Mouse (Mus musculus) layer of hippocampus, postnatal 14 days (tissue): ENCODE measurements around the gene Tpk1. TPM values are rescaled to one million over a fixed set of nuclear protein-coding genes. Genes with fewer than 3 reads are reported as not detected.
A peak's percentile ranks its signal among the peaks of the same experiment; 100 is the strongest.
"Not testable (repeated sequence)": the region's sequence is repeated elsewhere in the genome, so short reads cannot be mapped to it uniquely, and the experiment has no call there.

Source experiments
- DNase-seq, 2 experiments: peaks; one replicate each; pipeline ENCODE4 v3.0.0; 2021 to 2022; ENCODE audit warnings: low spot score in 2 of 2, mixed read lengths in 1 of 2
- total RNA-seq, 2 experiments: library from RNA; stranded (reverse); gene quantifications; 2 replicates each; pipeline ENCODE4 v1.2.3; 2021

The Tpk1 gene
- total RNA-seq, 2 experiments from 2014 or later, result 2.9 to 3.2 TPM

DNA sequence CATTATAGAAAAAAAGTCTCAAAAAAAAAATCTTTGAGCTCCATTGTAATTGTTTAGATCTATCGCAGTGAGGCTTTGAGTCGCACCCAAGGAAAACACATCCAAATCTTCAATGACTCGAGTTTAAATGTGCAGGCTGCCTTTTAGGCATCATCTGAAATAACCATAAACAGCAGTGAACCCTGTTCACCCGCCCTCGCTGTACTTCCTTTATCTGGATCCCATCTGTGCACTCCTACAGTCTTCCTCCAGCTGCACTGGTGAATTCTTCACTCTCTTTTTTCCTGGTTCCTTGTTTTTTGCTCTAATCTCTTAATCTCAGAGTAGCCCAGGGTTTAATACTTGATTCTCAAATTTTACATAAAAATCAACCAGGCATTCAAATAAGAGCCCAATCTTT, 23.7 kb downstream of the Tpk1 start:
- peak in 1 of 2 experiments; percentile 20 for DNase-seq

- no peak for DNase-seq
Observed at GRCm38 (mm10) chr6:43640621-43641020, 25.5 kb downstream of the Tpk1 start.

DNA sequence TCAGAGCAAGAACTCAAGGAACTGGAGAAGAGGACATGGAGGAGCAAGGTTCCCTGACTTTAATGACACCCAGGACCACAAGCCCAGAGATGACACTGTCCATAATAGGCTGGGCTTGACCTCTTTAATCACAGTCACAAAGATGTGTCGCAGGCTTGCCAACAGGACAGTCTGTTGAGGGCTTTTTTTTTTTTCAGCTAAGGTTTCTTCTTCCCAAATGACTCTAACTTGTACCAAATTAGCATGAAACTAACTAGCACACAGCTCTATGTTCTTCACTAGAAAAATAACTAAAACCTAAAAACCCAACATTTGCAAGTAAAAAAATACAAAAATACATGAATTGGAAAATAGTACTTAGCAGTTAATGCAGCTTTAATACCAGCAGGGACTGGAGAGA, 27.2 kb downstream of the Tpk1 start:
- no peak for DNase-seq

DNA sequence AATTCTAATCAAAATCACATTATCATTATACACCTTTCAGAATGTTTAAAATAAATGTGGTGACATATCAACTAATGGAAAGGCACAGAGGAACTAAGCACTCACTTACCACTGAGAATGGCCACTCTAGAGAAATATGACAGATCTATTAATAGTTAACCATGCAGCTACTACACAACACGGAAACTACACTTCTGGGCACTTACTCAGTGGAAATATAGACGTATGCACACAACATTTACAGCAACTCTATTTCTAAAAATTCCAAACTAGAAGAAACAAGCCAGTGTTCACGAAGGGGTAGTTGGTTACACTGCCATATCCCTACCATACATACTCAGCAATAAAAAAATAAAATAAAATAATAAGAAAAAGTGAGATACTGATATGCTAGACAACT, 28.0 kb downstream of the Tpk1 start:
- no peak for DNase-seq

GRCm38 (mm10) chr6:43636980-43637638, 29.0 kb downstream of the Tpk1 start:
- DNase-seq, result no peak

- DNase-seq, result no peak
Observed at GRCm38 (mm10) chr6:43633308-43633963, 32.6 kb downstream of the Tpk1 start.

GRCm38 (mm10) chr6:43632871-43633270, 33.2 kb downstream of the Tpk1 start:
- no peak for DNase-seq

DNA sequence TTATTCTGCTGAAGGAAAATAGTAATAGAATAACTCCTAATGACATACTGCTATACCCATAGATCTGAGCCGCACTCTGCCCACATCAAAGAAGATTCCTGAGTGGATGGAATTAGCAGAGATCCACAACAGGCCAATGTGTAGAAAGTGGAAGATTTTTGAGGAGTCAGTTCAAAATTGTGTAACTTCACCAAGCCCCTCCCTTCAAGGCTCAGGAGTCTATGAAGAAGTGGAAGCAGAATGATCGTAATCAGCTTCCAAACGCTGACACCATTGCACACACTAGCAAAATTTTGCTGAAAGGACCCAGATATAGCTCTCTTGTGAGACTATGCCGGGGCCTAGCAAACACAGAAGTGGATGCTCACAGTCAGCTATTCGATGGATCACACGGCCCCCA, 42.6 kb downstream of the Tpk1 start:
- not testable (repeated sequence) for DNase-seq

DNA sequence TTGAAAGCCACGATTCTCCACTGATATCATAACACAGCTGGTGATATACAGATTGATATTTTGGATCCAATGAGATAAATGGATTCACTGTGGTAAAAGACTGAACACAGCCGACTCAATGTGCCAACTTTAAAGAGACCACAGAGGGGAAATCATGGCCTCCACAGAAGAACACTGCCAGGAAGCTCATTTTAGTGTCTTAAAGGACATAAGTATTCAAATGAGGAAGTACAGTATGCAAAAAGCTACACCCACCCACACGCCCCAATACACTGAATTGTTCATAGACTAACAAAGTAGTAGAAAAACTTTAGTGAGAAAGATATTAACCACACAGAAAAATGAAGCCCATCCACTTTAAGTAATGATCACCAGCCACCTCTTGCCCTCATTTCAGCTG, 46.8 kb downstream of the Tpk1 start:
- no peak for DNase-seq

DNA sequence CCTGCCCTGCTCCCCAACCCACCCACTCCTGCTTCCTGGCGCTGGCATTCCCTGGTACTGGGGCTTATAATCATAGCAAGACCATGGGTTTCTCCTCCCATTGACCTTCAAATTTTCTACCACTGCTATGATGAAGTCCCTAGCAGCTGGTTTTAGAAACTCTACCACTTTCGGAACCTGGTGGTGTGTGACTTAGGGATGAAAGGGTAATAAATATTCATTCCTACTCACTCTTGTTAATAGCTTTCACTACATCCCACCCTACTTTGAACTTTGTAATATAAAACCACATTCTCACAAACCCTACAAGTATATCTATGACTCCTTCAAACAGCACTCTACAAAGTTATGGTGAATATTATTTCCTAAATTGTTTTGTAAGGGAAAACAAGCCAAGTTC, 54.3 kb downstream of the Tpk1 start:
- no peak for DNase-seq

GRCm38 (mm10) chr6:43590841-43591541, 75.1 kb downstream of the Tpk1 start:
- no peak for DNase-seq

GRCm38 (mm10) chr6:43585274-43585673, 80.8 kb downstream of the Tpk1 start:
- DNase-seq, result peak in 1 of 2 experiments; percentile 69

DNA sequence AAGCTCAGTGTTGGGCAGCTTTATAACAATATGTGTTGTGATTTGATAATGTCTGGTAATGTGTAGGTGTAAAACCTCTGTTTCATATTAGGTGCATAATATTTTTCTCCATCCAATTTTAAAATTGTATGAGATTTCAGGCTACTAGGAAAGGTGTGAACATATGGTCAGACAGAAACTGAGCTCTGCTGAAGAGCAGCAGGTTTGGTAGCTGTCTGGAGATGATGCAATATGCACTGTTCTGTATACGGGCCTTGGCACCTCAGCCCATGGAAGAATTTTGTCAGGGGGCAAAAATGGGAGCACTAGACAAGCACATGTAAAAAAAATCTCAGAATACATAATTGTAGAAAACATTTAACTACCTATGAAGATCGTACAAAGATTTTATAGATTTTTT, 84.3 kb downstream of the Tpk1 start:
- no peak for DNase-seq

DNA sequence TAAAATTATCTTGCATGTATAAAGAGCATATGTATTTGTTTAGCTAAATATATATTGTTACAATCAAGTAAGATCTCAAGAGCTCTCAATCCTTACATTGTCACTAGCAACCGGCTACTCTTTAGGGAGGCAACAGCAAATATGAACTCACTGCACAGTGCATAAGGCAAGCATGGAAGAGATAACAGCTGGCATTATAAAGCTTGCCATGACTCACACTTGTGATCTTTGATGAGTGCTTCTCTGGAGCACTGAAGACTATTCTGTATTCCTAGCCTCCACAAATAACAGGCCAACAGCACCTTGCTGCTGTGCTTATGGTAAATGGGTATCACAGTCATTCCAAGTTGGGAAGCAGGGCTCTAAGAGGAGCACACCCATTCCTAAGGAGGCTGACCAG, 98.2 kb downstream of the Tpk1 start:
- no peak for DNase-seq

DNA sequence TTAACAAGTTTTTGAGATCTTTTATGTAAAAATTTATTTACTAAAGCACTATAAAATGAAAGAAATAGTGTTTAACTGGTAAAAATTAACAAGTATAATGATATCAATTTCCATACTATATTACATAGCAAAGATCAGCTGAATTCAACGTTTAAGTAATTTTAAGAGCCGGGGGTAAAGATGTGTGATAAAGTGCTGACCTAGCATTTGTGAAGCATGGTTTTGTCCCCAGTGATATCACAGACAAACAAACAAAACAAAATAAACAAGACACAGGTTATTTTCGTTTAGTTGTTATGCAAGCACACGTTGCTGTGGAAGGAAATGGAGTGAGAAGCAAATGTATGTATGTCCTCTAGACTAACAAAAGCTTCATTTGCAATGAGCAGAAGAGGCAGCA, 103.6 kb downstream of the Tpk1 start:
- DNase-seq, result no peak

DNA sequence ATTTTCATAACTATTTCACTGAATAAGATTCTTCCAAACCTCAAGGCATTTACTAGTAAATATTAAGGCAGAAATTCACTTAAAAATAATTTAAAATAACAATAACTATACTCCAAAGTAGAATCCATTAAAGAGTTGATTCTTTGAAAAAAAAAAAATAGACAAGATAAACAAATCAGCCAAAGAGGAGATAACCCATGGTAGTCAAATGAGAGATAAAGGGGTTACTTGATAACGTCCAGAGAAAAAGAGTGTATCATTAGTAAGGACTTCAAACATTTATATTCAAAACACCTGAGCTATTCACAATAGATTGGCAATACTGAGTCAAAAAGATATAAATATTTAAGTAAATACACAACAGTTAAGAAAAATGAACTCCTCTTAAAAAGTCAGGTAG, 114.7 kb downstream of the Tpk1 start:
- no peak for DNase-seq

GRCm38 (mm10) chr6:43546537-43546936, 119.5 kb downstream of the Tpk1 start:
- DNase-seq, result no peak

GRCm38 (mm10) chr6:43537252-43537870, 128.7 kb downstream of the Tpk1 start:
- DNase-seq, result no peak

- DNase-seq, result no peak
Observed at GRCm38 (mm10) chr6:43535459-43535858, 130.6 kb downstream of the Tpk1 start.

GRCm38 (mm10) chr6:43533323-43533722, 132.8 kb downstream of the Tpk1 start:
- DNase-seq, result peak in 1 of 2 experiments; percentile 27

GRCm38 (mm10) chr6:43532822-43533221, 133.3 kb downstream of the Tpk1 start:
- no peak for DNase-seq

GRCm38 (mm10) chr6:43531996-43532395, 134.1 kb downstream of the Tpk1 start:
- DNase-seq, result no peak
